Mouse (Mus musculus): ENCODE results near the gene S100a10. TPM values are rescaled to one million over a fixed set of nuclear protein-coding genes. Genes with fewer than 3 reads are reported as not detected.

Gene S100a10
- polyA plus RNA-seq, 1 experiment = 138 TPM

DNA sequence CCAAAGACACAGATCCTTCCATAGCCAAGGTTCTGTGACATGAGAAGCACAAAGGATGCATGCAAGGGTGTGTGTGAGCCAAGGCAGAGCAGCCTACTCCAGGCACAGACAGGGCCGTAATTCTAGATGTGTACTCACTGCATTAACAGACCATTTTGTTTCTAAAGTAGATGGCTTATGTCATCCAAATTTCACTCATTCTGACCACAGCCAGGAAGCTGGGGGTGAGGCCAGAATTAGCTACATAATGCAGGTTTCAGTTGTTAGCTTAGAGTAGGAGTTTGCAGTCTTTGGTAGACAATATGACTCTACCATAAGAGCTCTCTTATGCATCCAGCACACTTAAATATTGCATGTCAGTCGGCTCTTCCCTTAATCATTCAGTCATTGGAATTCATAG, 7.5 kb downstream of the S100a10 start:
- H3K27ac ChIP-seq (ENCODE audit: control insufficient read depth, insufficient read depth, low read depth, low read length, poor library complexity) = no peak overlapping the region
- H3K4me1 ChIP-seq (ENCODE audit: control insufficient read depth, insufficient read depth, low read length) = peaks cover 1% of the 10 kb centered on the region; the same call in 1 of the 2 replicates
- WGBS = 28% methylated on average over 2 of the region's 2 CpGs
- no peak overlapping the region for H3K4me3 ChIP-seq (replicated peaks; ENCODE audit: control insufficient read depth, low read depth, low read length)
- TF ChIP-seq CTCF (IDR thresholded peaks at IDR 0.05; ENCODE audit: control insufficient read depth, insufficient read depth, low read length) (no peak), POLR2A (IDR thresholded peaks at IDR 0.05; ENCODE audit: borderline replicate concordance, control insufficient read depth, low read depth, low read length) (no peak)

GRCm38 (mm10) chr3:93563216-93563615, 8.3 kb downstream of the S100a10 start:
- no peak overlapping the region for H3K4me3 ChIP-seq (replicated peaks; ENCODE audit: control insufficient read depth, low read depth, low read length)
- WGBS = 88% methylated on average over 4 of the region's 4 CpGs
- no peak overlapping the region for H3K27ac ChIP-seq (ENCODE audit: control insufficient read depth, insufficient read depth, low read depth, low read length, poor library complexity)
- TF ChIP-seq CTCF (IDR thresholded peaks at IDR 0.05; ENCODE audit: control insufficient read depth, insufficient read depth, low read length) (no peak), POLR2A (IDR thresholded peaks at IDR 0.05; ENCODE audit: borderline replicate concordance, control insufficient read depth, low read depth, low read length) (no peak)
- peaks cover 1% of the 10 kb centered on the region; the same call in 1 of the 2 replicates for H3K4me1 ChIP-seq (ENCODE audit: control insufficient read depth, insufficient read depth, low read length)

DNA sequence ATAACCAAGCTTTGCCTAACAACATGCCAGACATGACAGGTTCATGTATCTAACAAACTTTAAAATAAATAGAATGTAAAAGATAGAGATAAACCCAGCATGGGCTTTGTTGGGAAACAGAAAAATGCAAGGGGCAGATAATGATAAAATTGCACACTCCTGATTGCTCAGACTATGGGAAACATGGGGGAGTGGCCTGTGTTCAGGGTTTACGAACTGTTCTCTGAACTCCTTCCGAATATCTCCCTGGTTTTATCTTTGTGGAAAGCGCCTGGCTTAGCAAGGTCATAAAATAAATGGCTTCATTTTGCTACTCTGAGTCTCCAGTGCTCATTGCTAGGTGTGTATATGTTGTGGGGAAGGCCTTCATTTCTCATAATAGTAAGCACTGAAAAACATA, 12.0 kb downstream of the S100a10 start:
- no peak for TF ChIP-seq CTCF (IDR thresholded peaks at IDR 0.05; ENCODE audit: control insufficient read depth, insufficient read depth, low read length)
- no peak for TF ChIP-seq POLR2A (IDR thresholded peaks at IDR 0.05; ENCODE audit: borderline replicate concordance, control insufficient read depth, low read depth, low read length)
- Histone ChIP-seq H3K4me1 (ENCODE audit: control insufficient read depth, insufficient read depth, low read length) (peaks cover 1% of the 10 kb centered on the region; the same call in 1 of the 2 replicates), H3K27ac (ENCODE audit: control insufficient read depth, insufficient read depth, low read depth, low read length, poor library complexity) (no peak overlapping the region), H3K4me3 (replicated peaks; ENCODE audit: control insufficient read depth, low read depth, low read length) (no peak overlapping the region)
- WGBS = 66% methylated on average over 3 of the region's 3 CpGs

DNA sequence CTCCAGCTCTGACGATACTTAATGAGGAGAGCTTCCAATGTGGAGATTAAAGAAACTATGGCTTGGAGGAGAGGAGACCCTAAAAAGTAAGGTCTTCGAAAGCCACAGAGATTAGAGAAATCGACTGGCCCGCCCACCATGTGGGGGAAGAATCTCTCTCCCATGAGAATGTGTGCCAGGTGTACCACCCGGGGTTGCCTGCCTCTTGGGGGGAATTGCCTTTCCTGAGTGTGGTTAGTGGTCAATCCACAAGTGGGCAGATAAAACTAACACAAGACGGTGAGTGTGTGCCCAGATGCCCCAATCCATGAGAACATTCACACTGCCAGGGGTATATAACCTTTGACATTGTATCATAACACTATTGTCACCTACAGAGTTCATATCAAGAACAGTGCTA, 12.8 kb downstream of the S100a10 start:
- Histone ChIP-seq H3K4me1 (ENCODE audit: control insufficient read depth, insufficient read depth, low read length) (no peaks in the 10 kb centered on the region), H3K4me3 (replicated peaks; ENCODE audit: control insufficient read depth, low read depth, low read length) (no peak overlapping the region), H3K27ac (ENCODE audit: control insufficient read depth, insufficient read depth, low read depth, low read length, poor library complexity) (no peak overlapping the region)
- TF ChIP-seq CTCF (IDR thresholded peaks at IDR 0.05; ENCODE audit: control insufficient read depth, insufficient read depth, low read length) (no peak), POLR2A (IDR thresholded peaks at IDR 0.05; ENCODE audit: borderline replicate concordance, control insufficient read depth, low read depth, low read length) (no peak)
- 42% methylated on average over 6 of the region's 6 CpGs for WGBS

DNA sequence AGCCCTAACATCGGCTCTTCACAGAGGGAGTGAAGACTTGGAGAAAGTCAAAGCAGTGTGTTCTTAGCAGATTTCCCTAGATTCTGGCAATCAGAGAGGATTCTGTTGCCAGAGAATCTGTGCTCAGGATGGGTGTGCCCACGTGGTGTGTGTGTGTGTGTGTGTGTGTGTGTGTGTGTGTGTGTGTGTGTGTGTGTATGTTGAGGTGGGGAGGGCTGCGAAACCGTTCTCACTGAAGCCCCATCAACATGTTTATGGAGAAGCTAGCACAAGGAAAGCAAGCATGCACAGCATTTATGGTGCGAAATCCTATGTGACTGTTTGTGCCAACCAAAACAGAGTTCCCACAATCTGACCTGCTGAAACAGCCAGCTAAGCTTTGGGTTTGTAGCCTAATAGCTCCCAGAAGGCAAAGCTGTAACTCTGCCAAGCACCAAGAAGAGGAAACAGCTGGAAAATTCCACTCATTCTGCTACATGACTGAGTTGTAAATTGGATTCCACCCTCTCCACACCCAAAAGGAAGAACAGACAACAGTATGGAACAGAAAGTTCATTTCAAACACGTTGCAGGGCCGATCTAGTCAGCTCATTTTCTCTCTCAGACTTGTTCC, 13.7 kb downstream of the S100a10 start:
- WGBS = 61% methylated on average over 7 of the region's 7 CpGs
- no peak overlapping the region for H3K27ac ChIP-seq (ENCODE audit: control insufficient read depth, insufficient read depth, low read depth, low read length, poor library complexity)
- no peak overlapping the region for H3K4me3 ChIP-seq (replicated peaks; ENCODE audit: control insufficient read depth, low read depth, low read length)
- no peaks in the 10 kb centered on the region for H3K4me1 ChIP-seq (ENCODE audit: control insufficient read depth, insufficient read depth, low read length)
- TF ChIP-seq POLR2A (IDR thresholded peaks at IDR 0.05; ENCODE audit: borderline replicate concordance, control insufficient read depth, low read depth, low read length) (no peak), CTCF (IDR thresholded peaks at IDR 0.05; ENCODE audit: control insufficient read depth, insufficient read depth, low read length) (no peak)

DNA sequence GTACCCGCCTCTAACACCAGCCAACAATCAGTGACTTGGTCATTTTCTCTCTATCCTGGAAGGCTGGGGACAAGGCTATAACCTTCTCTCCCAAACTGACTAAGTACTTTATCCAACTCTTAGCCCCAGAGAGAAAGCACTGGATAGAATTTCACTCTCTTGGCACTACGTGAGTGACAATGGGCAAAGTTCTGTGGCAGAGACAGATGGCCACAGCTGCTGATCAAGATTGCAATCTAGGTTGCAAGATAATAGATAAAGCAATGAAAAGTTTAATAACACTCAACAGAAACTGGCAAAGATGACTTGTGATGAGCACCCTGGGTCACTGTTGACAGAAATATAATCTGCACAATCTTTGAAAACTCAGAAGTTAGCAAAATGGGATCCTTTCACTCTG, 14.2 kb downstream of the S100a10 start:
- Histone ChIP-seq H3K4me1 (ENCODE audit: control insufficient read depth, insufficient read depth, low read length) (no peaks in the 10 kb centered on the region), H3K27ac (ENCODE audit: control insufficient read depth, insufficient read depth, low read depth, low read length, poor library complexity) (no peak overlapping the region), H3K4me3 (replicated peaks; ENCODE audit: control insufficient read depth, low read depth, low read length) (no peak overlapping the region)
- WGBS = 69% methylated on average over 2 of the region's 2 CpGs
- TF ChIP-seq CTCF (IDR thresholded peaks at IDR 0.05; ENCODE audit: control insufficient read depth, insufficient read depth, low read length) = no peak
- TF ChIP-seq POLR2A (IDR thresholded peaks at IDR 0.05; ENCODE audit: borderline replicate concordance, control insufficient read depth, low read depth, low read length) = no peak

DNA sequence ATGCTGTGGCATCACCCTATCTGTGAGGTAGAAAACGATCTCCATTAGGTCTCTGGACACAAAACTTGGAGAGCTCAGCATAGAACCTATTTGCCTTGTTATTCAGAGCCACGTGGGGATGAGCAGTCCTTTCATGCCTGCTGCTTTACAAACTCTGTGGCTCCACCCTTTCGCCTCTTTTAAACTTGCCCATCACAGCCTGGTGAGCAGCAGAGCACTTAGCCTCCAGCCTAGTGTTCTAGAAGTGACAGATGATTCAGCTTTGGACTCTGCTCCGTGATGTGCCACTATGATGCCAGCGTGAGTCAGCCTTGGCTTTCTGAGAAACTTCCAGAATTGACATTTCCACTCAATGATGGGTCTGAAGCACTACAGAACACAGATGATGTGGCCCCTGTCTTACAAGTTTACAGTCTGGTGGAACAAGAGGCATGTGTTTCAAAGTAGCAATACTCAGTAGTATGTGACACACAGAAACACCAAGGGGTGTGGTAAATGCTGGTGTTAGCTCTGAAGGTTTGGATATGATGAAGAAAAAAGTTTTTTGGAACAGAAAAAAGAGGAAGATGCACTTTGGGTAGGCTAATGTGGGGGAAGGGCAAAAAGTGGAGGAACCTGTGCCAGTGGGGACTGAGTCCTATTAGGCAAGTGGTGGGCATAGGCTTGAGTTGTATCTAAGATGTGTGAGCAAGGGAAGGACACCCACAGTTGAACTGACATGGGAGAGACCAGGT, 17.3 kb downstream of the S100a10 start:
- H3K27ac ChIP-seq (ENCODE audit: control insufficient read depth, insufficient read depth, low read depth, low read length, poor library complexity) = no peak overlapping the region
- WGBS = 55% methylated on average over 5 of the region's 5 CpGs
- TF ChIP-seq CTCF (IDR thresholded peaks at IDR 0.05; ENCODE audit: control insufficient read depth, insufficient read depth, low read length) (no peak), POLR2A (IDR thresholded peaks at IDR 0.05; ENCODE audit: borderline replicate concordance, control insufficient read depth, low read depth, low read length) (no peak)

GRCm38 (mm10) chr3:93579317-93580038, 24.6 kb downstream of the S100a10 start:
- TF ChIP-seq POLR2A (IDR thresholded peaks at IDR 0.05; ENCODE audit: borderline replicate concordance, control insufficient read depth, low read depth, low read length) (no peak), CTCF (IDR thresholded peaks at IDR 0.05; ENCODE audit: control insufficient read depth, insufficient read depth, low read length) (no peak)
- H3K27ac ChIP-seq (ENCODE audit: control insufficient read depth, insufficient read depth, low read depth, low read length, poor library complexity) = no peak overlapping the region
- 46% methylated on average over 6 of the region's 6 CpGs for WGBS
- H3K4me3 ChIP-seq (replicated peaks; ENCODE audit: control insufficient read depth, low read depth, low read length) = no peak overlapping the region
- H3K4me1 ChIP-seq (ENCODE audit: control insufficient read depth, insufficient read depth, low read length) = no peaks in the 10 kb centered on the region

More for the DNA sequence above, 17.3 kb downstream of the S100a10 start:
- no peaks in the 10 kb centered on the region for H3K4me1 ChIP-seq (ENCODE audit: control insufficient read depth, insufficient read depth, low read length)
- H3K4me3 ChIP-seq (replicated peaks; ENCODE audit: control insufficient read depth, low read depth, low read length) = no peak overlapping the region

Data from bone marrow, adult 2 months (tissue).